Mouse (Mus musculus) spleen, adult 12 weeks (tissue): ENCODE results near the gene Stk19.
"Not testable (repeated sequence)": the region's sequence is repeated elsewhere in the genome, so short reads cannot be mapped to it uniquely, and the experiment has no call there.

Experiments used
- DNase-seq: peaks from one replicate; pipeline ENCODE4 v3.0.0; 2022; ENCODE audit warnings: low spot score

Gene Stk19

DNA sequence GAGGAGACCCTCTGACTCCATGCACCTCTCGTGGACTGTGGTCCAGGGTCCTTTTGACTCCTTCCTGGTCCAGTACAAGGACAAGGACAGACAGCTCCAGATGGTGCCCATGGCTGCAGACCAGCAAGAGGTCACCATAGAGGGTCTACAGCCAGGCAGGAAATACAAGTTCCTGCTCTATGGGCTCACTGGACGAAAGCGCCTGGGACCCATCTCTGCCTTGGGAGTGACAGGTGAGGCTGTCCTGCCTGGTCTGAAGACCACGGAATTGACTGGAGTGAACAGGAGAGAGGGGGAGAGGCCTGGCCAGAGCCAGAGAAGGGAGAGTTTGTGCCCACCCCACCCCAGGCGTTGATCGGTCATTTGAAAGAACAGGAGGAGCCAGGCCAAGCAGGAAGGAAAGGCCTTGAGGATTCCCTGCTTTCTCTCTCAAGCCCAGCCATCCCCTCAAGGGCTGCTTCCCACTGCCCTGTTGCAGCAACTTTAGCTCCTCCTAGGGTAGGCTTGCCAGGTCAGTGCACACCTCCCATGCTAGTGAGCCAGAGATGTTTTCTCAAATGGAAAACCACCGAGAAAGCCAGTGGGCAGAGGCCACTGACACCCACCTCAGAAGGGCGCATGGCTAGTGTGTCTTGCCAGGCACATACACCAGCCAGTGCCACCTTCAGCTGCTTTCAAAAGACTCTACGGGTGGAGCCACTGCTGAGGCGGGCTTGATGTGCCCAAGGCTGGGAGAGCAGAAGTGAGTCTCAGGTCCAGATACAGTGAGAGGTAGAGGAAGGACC, 39.3 kb downstream of the Stk19 start:
- not testable (repeated sequence) for DNase-seq

DNA sequence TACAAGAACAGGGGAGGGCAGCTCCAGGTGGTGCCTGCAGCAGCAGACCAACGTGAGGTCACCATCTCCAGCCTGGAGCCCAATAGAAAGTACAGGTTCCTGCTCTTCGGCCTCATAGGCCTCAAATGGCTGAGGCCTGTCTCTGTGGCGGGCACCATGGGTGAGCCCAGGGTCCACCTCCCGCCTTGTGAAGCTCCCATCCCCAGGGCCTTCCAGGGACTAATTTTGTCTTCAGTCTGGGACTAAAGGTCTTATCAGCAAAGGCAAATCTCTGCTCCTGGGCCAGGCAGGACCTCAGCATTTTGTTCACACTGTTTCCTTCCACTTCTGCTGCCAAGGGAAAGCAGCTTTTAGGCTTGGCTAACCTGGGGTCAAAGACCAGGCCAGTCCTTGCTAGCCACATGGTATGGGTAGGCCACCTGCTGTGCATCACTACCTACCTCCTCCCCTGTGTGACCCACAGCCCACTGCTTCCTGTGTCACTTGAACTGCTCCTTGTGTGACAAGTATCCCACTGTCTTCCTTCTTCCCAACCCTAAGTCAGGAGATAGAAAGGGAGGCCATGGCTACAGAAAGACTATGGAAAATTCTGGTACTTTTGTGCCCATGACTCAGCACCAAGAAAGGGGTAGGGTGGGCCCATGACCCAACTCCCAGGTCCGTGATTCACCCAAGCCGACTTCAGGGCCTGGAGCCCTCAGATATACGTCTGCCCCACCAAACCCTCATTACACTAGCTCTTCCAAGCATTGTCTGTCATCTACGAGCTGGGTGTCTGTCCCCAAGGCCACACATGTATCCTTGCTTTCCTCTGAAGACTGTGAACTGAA, 40.2 kb downstream of the Stk19 start:
- no peak for DNase-seq

DNA sequence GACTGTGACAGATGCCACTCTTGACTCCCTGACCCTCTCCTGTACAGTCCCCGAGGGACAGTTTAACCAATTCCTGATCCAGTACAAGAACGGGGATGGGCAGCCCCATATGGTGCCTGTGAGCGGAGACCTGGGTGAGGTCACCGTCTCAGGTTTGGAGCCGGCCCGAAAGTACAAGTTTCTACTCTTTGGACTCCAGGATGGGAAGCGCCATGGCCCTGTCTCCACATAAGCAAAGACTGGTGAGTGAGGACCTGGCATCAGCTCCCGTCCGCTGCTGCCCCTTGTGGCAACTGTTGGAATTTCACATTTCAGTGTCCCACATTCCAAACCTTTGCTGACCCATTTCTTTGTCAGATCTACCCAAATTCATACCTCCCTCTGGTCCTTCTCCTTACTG, 41.1 kb downstream of the Stk19 start:
- DNase-seq, result no peak

DNA sequence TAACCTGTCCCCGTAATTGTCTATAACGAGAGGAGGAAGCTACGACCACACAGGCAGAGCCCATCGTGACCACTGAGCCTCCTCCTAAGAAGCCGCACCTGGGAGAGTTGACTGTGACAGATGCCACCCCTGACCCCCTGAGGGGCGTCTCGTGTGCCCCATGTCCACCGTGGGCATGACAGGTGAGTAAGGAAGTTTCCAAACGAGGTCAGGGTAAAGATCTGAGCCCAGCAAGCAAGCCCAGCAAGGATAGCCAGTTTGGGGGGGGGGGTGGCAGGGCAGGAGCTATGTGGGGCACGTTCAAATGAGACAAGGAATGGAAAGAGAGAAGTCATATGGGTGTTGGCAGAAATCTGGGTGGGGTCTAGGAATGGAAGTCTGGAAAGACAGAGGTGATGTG, 41.7 kb downstream of the Stk19 start:
- no peak for DNase-seq

DNA sequence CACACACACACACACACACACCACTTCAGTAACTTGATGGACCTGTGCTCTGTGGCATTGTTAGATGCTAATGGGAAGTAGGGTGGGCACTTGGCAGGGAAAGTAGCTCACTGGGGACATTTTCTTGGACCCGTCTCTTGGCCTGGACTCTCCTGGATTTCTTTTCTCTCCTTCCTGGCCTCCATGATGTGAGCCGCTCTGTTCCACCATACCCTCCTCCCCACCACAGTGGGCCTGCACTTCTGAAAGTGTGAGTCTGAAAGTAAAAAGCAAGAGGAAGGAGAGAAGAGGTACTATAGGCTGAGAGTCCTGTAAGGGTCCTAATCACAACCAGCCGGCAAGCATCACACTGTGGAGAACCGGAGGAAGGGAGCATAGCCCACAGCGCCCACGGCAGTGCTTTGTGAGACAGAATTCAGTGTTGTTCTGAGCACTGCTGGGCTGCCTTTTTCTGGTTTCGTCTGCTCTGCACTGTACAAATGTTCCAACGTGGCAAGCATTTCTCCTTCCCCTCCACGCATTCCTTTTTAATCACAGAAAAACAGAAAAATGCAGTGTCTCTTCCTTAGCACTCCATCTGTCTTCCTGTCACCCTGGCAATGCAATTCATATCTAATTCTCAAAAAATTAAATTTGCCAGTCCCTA, 58.9 kb downstream of the Stk19 start:
- DNase-seq, result no peak
